Mouse (Mus musculus) limb, embryonic 11.5 days (tissue): Measurements from ENCODE around the gene Mark3. TPM values are rescaled to one million over a fixed set of nuclear protein-coding genes. Genes with fewer than 3 reads are reported as not detected.

ENCODE experiments used
- ATAC-seq: fragments of 200-750 bp; cut with Nextera tagmentation; 2 replicates; pipeline ENCODE4 v1.8.0; 2017; ENCODE audit warnings: low read depth; ENCODE audit not compliant: insufficient number of reproducible peaks, low FRiP score, low TSS enrichment
- DNase-seq: peaks from one replicate; pipeline ENCODE4 v3.0.0-alpha.2; 2015; ENCODE audit warnings: low spot score
- H3K27ac ChIP-seq: fragments of 300-500 bp; sonication (generic); replicated peaks from 2 replicates; pipeline ENCODE4 v1.5.1; 2014; ENCODE audit warnings: low read depth, mild to moderate bottlenecking, low read length
- H3K27me3 ChIP-seq: fragments of 300-500 bp; sonication (generic); 2 replicates; pipeline ENCODE4 v1.6.1; 2014; ENCODE audit warnings: mild to moderate bottlenecking, low read length, mixed read lengths; ENCODE audit not compliant: control insufficient read depth, insufficient read depth
- H3K36me3 ChIP-seq: fragments of 300-500 bp; sonication (generic); 2 replicates; pipeline ENCODE4 v1.6.1; 2014; ENCODE audit warnings: mild to moderate bottlenecking, low read length, moderate library complexity, mixed read lengths; ENCODE audit not compliant: control insufficient read depth, insufficient read depth
- H3K4me1 ChIP-seq: fragments of 300-500 bp; sonication (generic); 2 replicates; pipeline ENCODE4 v1.6.1; 2014; ENCODE audit warnings: low read length, mixed read lengths; ENCODE audit not compliant: control insufficient read depth, insufficient read depth
- H3K4me2 ChIP-seq: fragments of 300-500 bp; sonication (generic); 2 replicates; pipeline ENCODE4 v1.6.1; 2014; ENCODE audit warnings: low read depth, mild to moderate bottlenecking, moderate library complexity; ENCODE audit not compliant: severe bottlenecking
- H3K4me3 ChIP-seq: fragments of 300-500 bp; sonication (generic); 2 replicates; pipeline ENCODE4 v1.5.1; 2014; ENCODE audit warnings: low read depth, low read length
- H3K9ac ChIP-seq: fragments of 300-500 bp; sonication (generic); 2 replicates; pipeline ENCODE4 v1.6.1; 2014; ENCODE audit warnings: mild to moderate bottlenecking, low read length
- H3K9me3 ChIP-seq: fragments of 300-500 bp; sonication (generic); 2 replicates; pipeline ENCODE4 v1.6.1; 2016; ENCODE audit warnings: low read length; ENCODE audit not compliant: control insufficient read depth
- WGBS: fragments of 180-500 bp; shearing (Covaris S2); extraction: QIAGEN DNeasy Blood & Tissue Kit; methylation state at CpG from one replicate; pipeline ENCODE4 v1.1.7; 2014; 5-methylcytosine and 5-hydroxymethylcytosine counted together
- polyA plus RNA-seq: library from polyadenylated mRNA; unstranded; fragments of >200 nt; fragmentation: Nextera tagmentation; extraction: Ambion mirVana; gene quantifications from 2 replicates; pipeline ENCODE4 v1.2.1, GENCODE M21; 2014

The Mark3 gene
- polyA plus RNA-seq, 1 experiment from 2014 or later, result 65.4 TPM

GRCm38 (mm10) chr12:111704609-111705008 lies 130.3 kb downstream of the Mark3 start:
- Histone ChIP-seq H3K36me3 (peaks cover 11% of the 10 kb centered on the region), H3K4me1 (no peaks in the 10 kb centered on the region; the same call in 1 of the 2 replicates), H3K4me3 (no peak overlapping the region), H3K9me3 (no peaks in the 10 kb centered on the region), H3K9ac (no peak overlapping the region), H3K27me3 (no peaks in the 10 kb centered on the region), H3K4me2 (no peak overlapping the region), H3K27ac (no peak overlapping the region)
- WGBS, result 52% methylated on average over 9 of the region's 9 CpGs
- DNase-seq (peak; percentile 38), ATAC-seq (no peak)

- DNase-seq (no peak), ATAC-seq (no peak)
- H3K4me2 ChIP-seq, result no peak overlapping the region
- no peak overlapping the region for H3K9ac ChIP-seq
- no peak overlapping the region for H3K27ac ChIP-seq
- H3K36me3 ChIP-seq, result peaks cover 17% of the 10 kb centered on the region
- no peak overlapping the region for H3K4me3 ChIP-seq
- no peaks in the 10 kb centered on the region for H3K9me3 ChIP-seq
- no peaks in the 10 kb centered on the region; the same call in 1 of the 2 replicates for H3K4me1 ChIP-seq
- WGBS, result 71% methylated on average over 15 of the region's 15 CpGs
- H3K27me3 ChIP-seq, result no peaks in the 10 kb centered on the region
These were observed 131.1 kb downstream of the Mark3 start for GRCm38 (mm10) chr12:111705186-111705973.

Other genes starting within 250 kb of the Mark3 start
- gene Cdc42bpb, start 196.8 kb upstream of the Mark3 start, polyA plus RNA-seq, result 30.4 and 30.9 TPM in 2 replicates
- gene Lbhd2, start 167.7 kb upstream of the Mark3 start, polyA plus RNA-seq, result 0.63 TPM in 1 of 2 replicates, not detected in the other
- 4.1 TPM in 2 replicates for gene Exoc3l4, start 157.5 kb upstream of the Mark3 start, polyA plus RNA-seq
- 3.1 and 5.5 TPM in 2 replicates for gene Tnfaip2, start 132.1 kb upstream of the Mark3 start, polyA plus RNA-seq
- 11.4 and 13.8 TPM in 2 replicates for gene Gm266, start 88.7 kb upstream of the Mark3 start, polyA plus RNA-seq
- gene Eif5, start 36.5 kb upstream of the Mark3 start, polyA plus RNA-seq, result 666 and 690 TPM in 2 replicates
- 76.4 and 84.4 TPM in 2 replicates for gene Ckb, start 97.8 kb downstream of the Mark3 start, polyA plus RNA-seq
- gene Trmt61a, start 103.6 kb downstream of the Mark3 start, polyA plus RNA-seq, result 6.3 and 7.4 TPM in 2 replicates
- gene Bag5, start 138.7 kb downstream of the Mark3 start, polyA plus RNA-seq, result 56.8 and 58.2 TPM in 2 replicates
- gene Apopt1, start 138.7 kb downstream of the Mark3 start, polyA plus RNA-seq, result 55.1 and 61.1 TPM in 2 replicates
- gene Klc1, start 184.3 kb downstream of the Mark3 start, polyA plus RNA-seq, result 95.5 and 103 TPM in 2 replicates
- 22.7 and 26.0 TPM in 2 replicates for gene Xrcc3, start 239.3 kb downstream of the Mark3 start, polyA plus RNA-seq
- 78.6 and 79.7 TPM in 2 replicates for gene Zfyve21, start 239.6 kb downstream of the Mark3 start, polyA plus RNA-seq